Mouse (Mus musculus) bone marrow, adult 2 months (tissue): Measurements from ENCODE around the gene Fam189b. TPM values are rescaled to one million over a fixed set of nuclear protein-coding genes. Genes with fewer than 3 reads are reported as not detected.
A peak's percentile ranks its signal among the peaks of the same experiment; 100 is the strongest.

Source experiments
- H3K27ac ChIP-seq: fragments of 200-500 bp; 2 replicates; pipeline ENCODE4 v1.5.1; 2012; ENCODE audit warnings: low read depth, mild to moderate bottlenecking, control low read depth, inconsistent platforms, low read length; ENCODE audit not compliant: control insufficient read depth, poor library complexity, insufficient read depth
- H3K4me1 ChIP-seq: fragments of 200-500 bp; 2 replicates; pipeline ENCODE4 v1.6.1; 2011; ENCODE audit warnings: low read length; ENCODE audit not compliant: control insufficient read depth, insufficient read depth
- H3K4me3 ChIP-seq: fragments of 200-500 bp; replicated peaks from 2 replicates; pipeline ENCODE3; 2011; ENCODE audit warnings: mild to moderate bottlenecking, low read depth, low read length, control low read depth; ENCODE audit not compliant: control insufficient read depth
- CTCF ChIP-seq: fragments of 200-500 bp; IDR thresholded peaks from 2 replicates; pipeline ENCODE4 v1.5.1; 2011; ENCODE audit warnings: low read length, control low read depth; ENCODE audit not compliant: control insufficient read depth, insufficient read depth
- POLR2A ChIP-seq: fragments of 200-500 bp; IDR thresholded peaks from 2 replicates; pipeline ENCODE4 v1.6.1; 2011; ENCODE audit warnings: low read depth, mild to moderate bottlenecking, control low read depth, low read length, borderline replicate concordance; ENCODE audit not compliant: control insufficient read depth
- WGBS: fragments of 180-500 bp; shearing (Covaris S2); methylation state at CpG from one replicate; pipeline ENCODE4 v1.1.7; 2018; 5-methylcytosine and 5-hydroxymethylcytosine counted together
- polyA plus RNA-seq: library from polyadenylated mRNA; stranded (reverse); fragments of >200 nt; gene quantifications from 2 replicates; pipeline ENCODE4 v1.2.4, GENCODE M21; 2011; ENCODE audit warnings: low replicate concordance; ENCODE audit not compliant: missing spikeins, insufficient read depth, insufficient read length

Fam189b gene
- polyA plus RNA-seq, 1 experiment, result 9.8 TPM

- WGBS, result under 1% methylated on average over 43 of the region's 43 CpGs
- H3K27ac ChIP-seq, result peak within 1 kb of the TSS; percentile 20; the same call in 1 of the 2 replicates
- peak within 1 kb of the TSS; percentile 51 for H3K4me3 ChIP-seq
- H3K4me1 ChIP-seq, result peaks cover 2% of the 10 kb centered on the region; the same call in 1 of the 2 replicates
- TF ChIP-seq POLR2A (peak; percentile 42; the same call in 1 of the 2 replicates), CTCF (no peak)
Observed at GRCm38 (mm10) chr3:89177242-89178106, 5.5 kb upstream of the Fam189b start, which contains the start of gene Scamp3. Gene Scamp3 (plus strand): TSS chr3:89177473.

- Histone ChIP-seq H3K4me1 (peaks cover 3% of the 10 kb centered on the region; the same call in 1 of the 2 replicates), H3K27ac (no peak overlapping the region), H3K4me3 (peak overlapping the region; percentile 51)
- WGBS, result 4% methylated on average over 6 of the region's 6 CpGs
- TF ChIP-seq POLR2A (no peak), CTCF (no peak)
Observed at GRCm38 (mm10) chr3:89178107-89178385, 4.9 kb upstream of the Fam189b start.

- no peak overlapping the region for H3K4me3 ChIP-seq
- WGBS, result 85% methylated on average over 11 of the region's 11 CpGs
Observed at GRCm38 (mm10) chr3:89179056-89179455, 3.9 kb upstream of the Fam189b start.

GRCm38 (mm10) chr3:89181749-89182500, 1.0 kb upstream of the Fam189b start:
- no peak overlapping the region for H3K4me3 ChIP-seq
- peaks cover 3% of the 10 kb centered on the region for H3K4me1 ChIP-seq
- no peak overlapping the region for H3K27ac ChIP-seq
- 82% methylated on average over 27 of the region's 27 CpGs for WGBS
- no peak for TF ChIP-seq POLR2A
- no peak for TF ChIP-seq CTCF

More at GRCm38 (mm10) chr3:89179056-89179455, 3.9 kb upstream of the Fam189b start:
- no peak for TF ChIP-seq POLR2A
- no peak for TF ChIP-seq CTCF
- Histone ChIP-seq H3K27ac (no peak overlapping the region), H3K4me1 (peaks cover 3% of the 10 kb centered on the region)

GRCm38 (mm10) chr3:89182531-89183057, 349 bp upstream of the Fam189b start:
- H3K4me1 ChIP-seq, result peaks cover 5% of the 10 kb centered on the region
- H3K4me3 ChIP-seq, result peak overlapping the region; percentile 75
- 12% methylated on average over 7 of the region's 7 CpGs for WGBS
- H3K27ac ChIP-seq, result 0 out of 2 replicates have a peak overlapping the region, but pooled peaks have one; percentile 30
- TF ChIP-seq CTCF (no peak), POLR2A (no peak)

GRCm38 (mm10) chr3:89183959-89184315, 994 bp downstream of the Fam189b start:
- no peak for TF ChIP-seq POLR2A
- no peak for TF ChIP-seq CTCF
- no peak overlapping the region for H3K27ac ChIP-seq
- WGBS, result 70% methylated on average over 6 of the region's 6 CpGs
- peaks cover 4% of the 10 kb centered on the region for H3K4me1 ChIP-seq
- no peak overlapping the region for H3K4me3 ChIP-seq

- WGBS, result 71% methylated on average over 23 of the region's 23 CpGs
Observed at GRCm38 (mm10) chr3:89187197-89187596, 4.3 kb downstream of the Fam189b start.

More at GRCm38 (mm10) chr3:89187197-89187596, 4.3 kb downstream of the Fam189b start:
- Histone ChIP-seq H3K27ac (peak overlapping the region; percentile 53), H3K4me1 (peaks cover 4% of the 10 kb centered on the region), H3K4me3 (peak overlapping the region; percentile 46)
- TF ChIP-seq POLR2A, result no peak
